19 mouse cellular contexts compared by ENCODE assay signal in the genomic region with DNA sequence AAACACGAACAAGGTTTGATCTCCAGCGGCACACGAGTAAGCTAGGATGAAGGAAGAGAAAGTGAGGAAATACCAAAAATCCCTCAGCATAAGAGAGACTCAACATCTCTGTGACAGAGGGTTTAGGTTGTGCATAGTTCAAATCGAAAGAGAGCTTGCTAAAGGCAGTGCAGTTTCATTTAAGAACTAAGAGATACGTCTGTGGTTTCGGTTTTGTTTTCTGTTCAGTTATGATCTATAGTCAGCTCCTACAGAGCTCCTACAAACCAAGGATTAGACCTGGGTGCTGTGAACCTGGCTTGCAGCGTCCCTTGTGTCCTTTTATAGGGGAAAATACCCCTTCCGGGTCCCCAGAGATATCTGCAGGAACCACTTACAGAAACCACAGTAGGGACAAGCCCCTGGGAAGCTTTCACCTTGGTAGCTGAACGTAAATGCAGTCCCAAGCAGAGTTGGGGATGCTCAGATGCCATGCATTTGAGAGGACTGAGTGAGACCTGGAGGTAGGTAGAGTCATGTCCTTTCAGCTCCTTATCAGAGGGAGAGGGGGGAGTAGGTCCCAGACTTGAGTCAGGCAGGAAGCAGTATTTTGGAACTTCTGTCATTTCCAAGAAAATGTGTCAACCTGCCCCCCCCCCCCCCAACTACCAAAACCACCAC. TPM values are rescaled to one million over a fixed set of nuclear protein-coding genes. Genes with fewer than 3 reads are reported as not detected.
DNase-seq lines count a peak whose midpoint lies in the region; ATAC-seq and TF ChIP-seq lines count a peak whose summit lies in the region.
"Had no signal": no experiment of that assay in that cellular context is flagged by ENCODE, and none has a peak within 500 bp of the region (broad histone marks: within the 10 kb centered on the region; RNA-seq: fewer than 3 reads in every experiment).

No protein-coding gene starts in this region.

- TF ChIP-seq CTCF in bone marrow macrophage, adult 2 months (IDR thresholded peaks at IDR 0.05; ENCODE audit: low read depth, low read length): no peak

- no peak for DNase-seq in hindbrain, embryonic 10.5 days (ENCODE audit: low spot score)
- DNase-seq in A20 (ENCODE audit: low read depth, low spot score): peak; percentile 80
- no peak for DNase-seq in adrenal gland, postnatal 36 days
- DNase-seq in layer of hippocampus, adult 9-11 months: no peak
- DNase-seq in layer of hippocampus, postnatal 14 days (ENCODE audit: low spot score in 2 of 2): no peak
- DNase-seq: adrenal gland, adult 2 months; gastrocnemius, postnatal 25 days; kidney, postnatal 14 days; lung, embryonic 14.5 days; right cerebral cortex, postnatal 25 days had no signal

- H3K4me2 ChIP-seq in hindbrain, embryonic 12.5 days (replicated peaks): no peak overlapping the region
- H3K4me2 ChIP-seq: forebrain, embryonic 15.5 days; heart, embryonic 13.5 days; lung, embryonic 14.5 days; midbrain, embryonic 11.5 days; neural tube, embryonic 12.5 days had no signal

- H3K4me3 ChIP-seq in hindbrain, embryonic 12.5 days: no peak overlapping the region
- no peak overlapping the region for H3K4me3 ChIP-seq in hindbrain, embryonic 10.5 days
- peak overlapping the region; percentile 28 for H3K4me3 ChIP-seq in bone marrow macrophage, adult 2 months (ENCODE audit: insufficient read depth, low read length)
- H3K4me3 ChIP-seq: forebrain, embryonic 15.5 days; heart, embryonic 13.5 days; left cerebral cortex, adult 2 months; neural tube, embryonic 12.5 days had no signal

- H3K9ac ChIP-seq in hindbrain, embryonic 12.5 days: no peak overlapping the region
- H3K9ac ChIP-seq: forebrain, embryonic 15.5 days; heart, embryonic 13.5 days; lung, embryonic 14.5 days; neural tube, embryonic 12.5 days had no signal

- peaks cover 14% of the 10 kb centered on the region for H3K4me1 ChIP-seq in hindbrain, embryonic 12.5 days
- H3K4me1 ChIP-seq in hindbrain, embryonic 10.5 days (replicated peaks): peaks cover 9% of the 10 kb centered on the region
- H3K4me1 ChIP-seq in bone marrow macrophage, adult 2 months (ENCODE audit: control insufficient read depth, insufficient read depth, low read length): 0 out of 2 replicates have a peak, but pooled peaks cover 2% of the 10 kb centered on the region
- H3K4me1 ChIP-seq: heart, embryonic 13.5 days had no signal

- H3K36me3 ChIP-seq in hindbrain, embryonic 12.5 days: no peaks in the 10 kb centered on the region
- no peaks in the 10 kb centered on the region for H3K36me3 ChIP-seq in hindbrain, embryonic 10.5 days
- H3K36me3 ChIP-seq: forebrain, embryonic 15.5 days; heart, embryonic 13.5 days; neural tube, embryonic 12.5 days had no signal

- no peak for ATAC-seq in hindbrain, embryonic 12.5 days (ENCODE audit: low FRiP score)
- ATAC-seq in megakaryocyte-erythroid progenitor cell, adult 5-6 weeks (replicated peaks; ENCODE audit: low FRiP score, low TSS enrichment, poor library complexity, severe bottlenecking): peak; percentile 55; the same call in 1 of the 2 replicates
- ATAC-seq: forebrain, embryonic 15.5 days had no signal

- TF ChIP-seq POLR2A in bone marrow macrophage, adult 2 months (IDR thresholded peaks at IDR 0.05; ENCODE audit: borderline replicate concordance, low read depth, low read length): no peak

- 87% methylated on average over 9 of the region's 9 CpGs for WGBS in hindbrain, embryonic 12.5 days
- 91% methylated on average over 9 of the region's 9 CpGs for WGBS in hindbrain, embryonic 10.5 days

- no peaks in the 10 kb centered on the region for H3K9me3 ChIP-seq in hindbrain, embryonic 12.5 days (replicated peaks)
- no peaks in the 10 kb centered on the region for H3K9me3 ChIP-seq in hindbrain, embryonic 10.5 days
- H3K9me3 ChIP-seq: forebrain, embryonic 15.5 days; heart, embryonic 13.5 days; neural tube, embryonic 12.5 days had no signal

- H3K27ac ChIP-seq in hindbrain, embryonic 12.5 days: peak overlapping the region; percentile 12; the same call in 1 of the 2 replicates
- no peak overlapping the region for H3K27ac ChIP-seq in hindbrain, embryonic 10.5 days
- no peak overlapping the region for H3K27ac ChIP-seq in bone marrow macrophage, adult 2 months (ENCODE audit: insufficient read depth, low read depth, low read length)
- H3K27ac ChIP-seq: forebrain, embryonic 15.5 days; heart, embryonic 13.5 days; hindbrain, postnatal 0 days; left cerebral cortex, adult 2 months; neural tube, embryonic 12.5 days had no signal

- no peaks in the 10 kb centered on the region for H3K27me3 ChIP-seq in hindbrain, embryonic 12.5 days
- no peaks in the 10 kb centered on the region for H3K27me3 ChIP-seq in hindbrain, embryonic 10.5 days (ENCODE audit: insufficient read depth, poor library complexity, severe bottlenecking)
- H3K27me3 ChIP-seq: forebrain, embryonic 15.5 days; heart, embryonic 13.5 days; neural tube, embryonic 12.5 days had no signal

RNA-seq across cellular contexts. Expression of a gene that starts 36.5 kb away (rescaled TPM):
- polyA plus RNA-seq in hindbrain, embryonic 12.5 days (2016; fragmentation: Nextera tagmentation; extraction: Ambion mirVana): 23.5 and 27.7 TPM in 2 replicates
- 23.8 and 27.1 TPM in 2 replicates for polyA plus RNA-seq in hindbrain, embryonic 10.5 days (2016; fragmentation: Nextera tagmentation; extraction: Ambion mirVana)
- 25.5 and 26.4 TPM in 2 replicates for polyA plus RNA-seq in bone marrow macrophage, adult 2 months (2012; ENCODE audit: insufficient read depth, insufficient read length, missing spikeins)
- total RNA-seq in megakaryocyte-erythroid progenitor cell, adult 5-6 weeks (2014; fragmentation: Nextera tagmentation): 13.0 and 31.4 TPM in 2 replicates
- 54.0 and 56.1 TPM in 2 replicates for total RNA-seq in megakaryocyte-erythroid progenitor cell, adult 5-6 weeks (2017)
- total RNA-seq in adrenal gland, postnatal 36 days (2021): 10 to 100 TPM; 45.1 to 57.9 TPM
- total RNA-seq in layer of hippocampus, postnatal 14 days (2021): 10 to 100 TPM; 23.1 to 28.3 TPM
